Mouse (Mus musculus): Measurements from ENCODE around the gene 2410004P03Rik.

- TF ChIP-seq EP300 (IDR thresholded peaks at IDR 0.05; ENCODE audit: low read length) = no peak
- no peak for TF ChIP-seq CTCF (conservative IDR thresholded peaks at IDR 0.05 in 1 of 2, IDR thresholded peaks at IDR 0.05 in 1 of 2; ENCODE audit: low read depth in 2 of 2, low read length in 2 of 2)
- TF ChIP-seq E2F4 (IDR thresholded peaks at IDR 0.05; ENCODE audit: insufficient replicate concordance, low read depth, low read length) = no peak
- no peak for TF ChIP-seq ZC3H11A (IDR thresholded peaks at IDR 0.05; ENCODE audit: low read depth, low read length)
- TF ChIP-seq MAX (IDR thresholded peaks at IDR 0.05; ENCODE audit: low read length) = no peak
- no peak for TF ChIP-seq ZNF384 (IDR thresholded peaks at IDR 0.05; ENCODE audit: low read depth, low read length)
- no peak for TF ChIP-seq POLR2A (IDR thresholded peaks at IDR 0.05; ENCODE audit: low read depth, low read length)
- TF ChIP-seq SIN3A (IDR thresholded peaks at IDR 0.05; ENCODE audit: low read length) = no peak
- no peak for TF ChIP-seq RAD21 (IDR thresholded peaks at IDR 0.05; ENCODE audit: low read depth, low read length)
- no peak for TF ChIP-seq JUND (conservative IDR thresholded peaks at IDR 0.05; ENCODE audit: low read depth, low read length)
- no peak for TF ChIP-seq UBTF (IDR thresholded peaks at IDR 0.05; ENCODE audit: low read depth, low read length)
These were observed 26.7 kb upstream of the 2410004P03Rik start for GRCm38 (mm10) chr12:17038246-17038645.
